Mouse (Mus musculus): Measurements from ENCODE around the gene Hspg2. TPM values are rescaled to one million over a fixed set of nuclear protein-coding genes. Genes with fewer than 3 reads are reported as not detected.

The Hspg2 gene
- polyA plus RNA-seq, 1 experiment from 2014 or later: 18.6 TPM

Small RNA genes within 50 kb of the gene (microRNA-seq; reads per million reads assigned to microRNA genes)
- gene Mir7018: not detected

Other genes with a start within 250 kb of the Hspg2 start
- 17.7 and 17.8 TPM in 2 replicates for gene Wnt4, start 191.3 kb upstream of the Hspg2 start, polyA plus RNA-seq (2014; fragmentation: Nextera tagmentation; extraction: Ambion mirVana)
- 722 and 745 TPM in 2 replicates for gene Cdc42, start 111.0 kb upstream of the Hspg2 start, polyA plus RNA-seq (2014; fragmentation: Nextera tagmentation; extraction: Ambion mirVana)
- not detected in 2 replicates for gene Cela3a, start 59.0 kb upstream of the Hspg2 start, polyA plus RNA-seq (2014; fragmentation: Nextera tagmentation; extraction: Ambion mirVana)
- gene Cela3b, start 38.2 kb upstream of the Hspg2 start, polyA plus RNA-seq (2014; fragmentation: Nextera tagmentation; extraction: Ambion mirVana): not detected in 2 replicates
- not detected in 2 replicates for gene 1700013G24Rik, start 15.5 kb upstream of the Hspg2 start, polyA plus RNA-seq (2014; fragmentation: Nextera tagmentation; extraction: Ambion mirVana)
- gene Ldlrad2, start 105.8 kb downstream of the Hspg2 start, polyA plus RNA-seq (2014; fragmentation: Nextera tagmentation; extraction: Ambion mirVana): not detected in 2 replicates
- gene Usp48, start 125.0 kb downstream of the Hspg2 start, polyA plus RNA-seq (2014; fragmentation: Nextera tagmentation; extraction: Ambion mirVana): 84.6 and 91.9 TPM in 2 replicates
- gene Rap1gap, start 196.0 kb downstream of the Hspg2 start, polyA plus RNA-seq (2014; fragmentation: Nextera tagmentation; extraction: Ambion mirVana): 7.5 and 10.0 TPM in 2 replicates